Mouse (Mus musculus): ENCODE measurements around the gene Kng2. TPM values are rescaled to one million over a fixed set of nuclear protein-coding genes. Genes with fewer than 3 reads are reported as not detected.

Kng2 gene
- polyA plus RNA-seq (2012; rRNA removed), result 0.20 and 0.46 TPM in 2 replicates

DNA sequence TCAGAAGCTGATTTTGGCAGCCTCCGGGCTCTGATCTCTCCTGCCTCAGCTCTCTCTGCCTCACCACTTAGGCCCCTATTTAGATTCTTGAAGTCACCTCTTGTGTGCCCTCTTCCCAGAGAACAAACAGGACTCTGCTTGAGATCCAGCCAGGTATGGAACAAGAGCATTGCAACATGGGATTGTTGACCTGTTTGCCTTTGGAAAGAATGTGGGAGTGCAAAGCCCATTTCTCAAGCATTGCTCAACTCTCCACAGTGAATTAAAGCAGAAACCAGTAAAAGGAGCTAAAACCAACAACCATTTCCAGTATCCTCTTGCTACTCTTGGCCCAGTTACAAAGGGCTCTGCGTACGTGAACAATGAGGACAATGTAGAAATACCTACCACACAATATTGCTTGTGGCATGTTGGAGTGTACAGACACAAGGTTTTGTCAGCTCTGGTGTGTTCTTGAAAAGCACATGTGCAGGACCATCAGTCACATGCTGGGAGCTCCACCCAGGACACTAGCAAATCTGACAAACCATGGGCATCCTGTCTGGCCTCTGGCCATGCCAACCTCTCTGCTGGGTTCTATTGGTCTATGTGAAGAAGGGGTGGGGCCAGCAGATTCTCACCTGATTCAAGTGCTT is at the start of gene Kng2:
TSS of gene Kng2 (minus strand) at position 517 of the 635 bp plus-strand sequence.

DNA sequence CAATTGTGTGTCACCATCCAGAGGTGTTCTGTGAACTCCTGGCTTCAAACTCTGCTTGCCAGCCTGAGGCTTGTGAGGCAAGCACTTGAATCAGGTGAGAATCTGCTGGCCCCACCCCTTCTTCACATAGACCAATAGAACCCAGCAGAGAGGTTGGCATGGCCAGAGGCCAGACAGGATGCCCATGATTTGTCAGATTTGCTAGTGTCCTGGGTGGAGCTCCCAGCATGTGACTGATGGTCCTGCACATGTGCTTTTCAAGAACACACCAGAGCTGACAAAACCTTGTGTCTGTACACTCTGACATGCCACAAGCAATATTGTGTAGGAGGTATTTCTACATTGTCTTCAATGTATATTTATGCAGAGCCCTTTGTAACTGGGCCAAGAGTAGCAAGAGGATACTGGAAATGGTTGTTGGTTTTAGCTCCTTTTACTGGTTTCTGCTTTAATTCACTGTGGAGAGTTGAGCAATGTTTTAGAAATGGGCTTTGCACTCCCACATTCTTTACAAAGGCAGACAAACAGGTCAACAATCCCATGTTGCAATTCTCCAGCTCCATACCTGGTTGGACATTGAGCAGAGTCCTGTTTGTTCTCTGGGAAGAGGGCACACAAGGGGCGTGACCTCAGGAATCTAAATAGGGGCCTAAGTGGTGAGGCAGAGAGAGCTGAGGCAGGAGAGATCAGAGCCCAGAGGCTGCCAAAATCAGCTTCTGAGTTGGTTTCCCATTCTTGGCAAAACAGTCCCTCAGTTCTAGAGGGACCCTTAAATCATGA is 28.6 kb upstream of the Kng2 start, which contains the start of gene Kng1:
TSS of gene Kng1 (plus strand) at position 198 of the 780 bp plus-strand sequence.

GRCm38 (mm10) chr16:22950840-22951395 is 78.4 kb downstream of the Kng2 start, which contains the start of gene Hrg:
TSS of gene Hrg (plus strand) at chr16:22951072.

Other genes starting within 250 kb of the Kng2 start
- gene Crygs, start 217.9 kb downstream of the Kng2 start, polyA plus RNA-seq (2012; rRNA removed), result not detected in 2 replicates
- gene Tbccd1, start 171.8 kb downstream of the Kng2 start, polyA plus RNA-seq (2012; rRNA removed), result 11.3 and 13.1 TPM in 2 replicates
- gene Dnajb11, start 171.6 kb downstream of the Kng2 start, polyA plus RNA-seq (2012; rRNA removed), result 15.6 and 26.1 TPM in 2 replicates
- gene Ahsg, start 138.2 kb downstream of the Kng2 start, polyA plus RNA-seq (2012; rRNA removed), result 7.3 and 13.8 TPM in 2 replicates
- gene Fetub, start 111.1 kb downstream of the Kng2 start, polyA plus RNA-seq (2012; rRNA removed), result 5.3 and 10.0 TPM in 2 replicates
- gene Hrg, start 78.4 kb downstream of the Kng2 start, polyA plus RNA-seq (2012; rRNA removed), result 0.17 TPM in 1 of 2 replicates, not detected in the other
- 0.07 and 0.22 TPM in 2 replicates for gene Kng1, start 28.4 kb upstream of the Kng2 start, polyA plus RNA-seq (2012; rRNA removed)
- gene Eif4a2, start 78.0 kb upstream of the Kng2 start, polyA plus RNA-seq (2012; rRNA removed), result 49.0 and 54.7 TPM in 2 replicates
- 0.59 and 0.68 TPM in 2 replicates for gene Rfc4, start 98.3 kb upstream of the Kng2 start, polyA plus RNA-seq (2012; rRNA removed)
- 142 and 148 TPM in 2 replicates for gene Adipoq, start 117.1 kb upstream of the Kng2 start, polyA plus RNA-seq (2012; rRNA removed)
- 36.5 and 40.1 TPM in 2 replicates for gene St6gal1, start 195.3 kb upstream of the Kng2 start, polyA plus RNA-seq (2012; rRNA removed)

Measured in ovary, adult 2 months (tissue).